Mouse (Mus musculus): ENCODE measurements around the gene Mien1. TPM values are rescaled to one million over a fixed set of nuclear protein-coding genes. Genes with fewer than 3 reads are reported as not detected.
A peak's percentile ranks its signal among the peaks of the same experiment; 100 is the strongest.

The Mien1 gene
- polyA plus RNA-seq, 1 experiment: not detected

DNA sequence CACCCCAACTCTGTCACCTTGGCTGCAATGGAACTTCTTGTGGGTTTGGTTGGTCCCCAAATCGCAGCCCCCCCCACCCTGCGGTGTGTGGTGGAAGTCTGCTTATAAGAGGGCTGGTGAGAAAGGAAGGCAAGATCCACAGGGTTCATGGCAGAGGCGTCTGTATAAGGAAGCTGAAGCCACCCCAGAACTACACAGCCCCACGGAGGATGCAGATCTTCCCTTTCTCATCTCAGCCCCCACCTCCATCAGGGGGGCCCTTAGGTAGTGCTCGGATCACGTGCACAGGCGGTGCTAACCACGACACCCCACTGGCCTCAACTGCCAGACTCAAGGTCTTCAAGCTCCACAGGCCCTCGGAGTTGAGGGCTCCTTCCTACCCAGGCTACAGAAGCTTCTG, 25.1 kb upstream of the Mien1 start:
- 92% methylated on average over 9 of the region's 9 CpGs for WGBS
- TF ChIP-seq CTCF (IDR thresholded peaks at IDR 0.05; ENCODE audit: insufficient read depth, low read depth, low read length): no peak
- TF ChIP-seq POLR2A (IDR thresholded peaks at IDR 0.05; ENCODE audit: insufficient read depth, low read depth, low read length): no peak
- no peak overlapping the region for H3K27ac ChIP-seq (ENCODE audit: insufficient read depth, low read depth, low read length)
- peaks cover 7% of the 10 kb centered on the region for H3K4me1 ChIP-seq (ENCODE audit: control insufficient read depth, insufficient read depth, low read length)
- no peak overlapping the region for H3K4me3 ChIP-seq (ENCODE audit: insufficient read depth, low read depth, low read length)

DNA sequence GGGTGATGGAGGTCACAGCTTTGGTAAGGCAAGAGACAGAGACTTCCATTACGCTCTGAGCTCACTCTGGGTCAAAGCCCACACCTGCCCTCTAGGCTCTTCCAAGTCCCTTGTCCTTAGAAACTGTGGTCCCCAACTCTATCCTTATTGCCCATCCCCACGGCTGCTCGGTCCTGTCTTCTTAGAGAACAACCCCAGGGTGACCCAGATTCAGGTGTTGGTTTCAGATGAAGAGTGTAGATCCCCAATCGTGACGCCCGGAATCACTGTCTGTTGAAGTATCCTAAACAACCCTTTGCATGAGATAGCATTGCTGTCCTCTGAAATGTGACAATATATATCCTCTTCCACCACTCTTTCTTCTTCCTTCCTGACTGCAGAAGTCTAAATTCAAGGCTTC, 23.5 kb upstream of the Mien1 start:
- Histone ChIP-seq H3K4me3 (ENCODE audit: insufficient read depth, low read depth, low read length) (no peak overlapping the region), H3K27ac (ENCODE audit: insufficient read depth, low read depth, low read length) (no peak overlapping the region), H3K4me1 (ENCODE audit: control insufficient read depth, insufficient read depth, low read length) (peaks cover 16% of the 10 kb centered on the region)
- 91% methylated on average over 6 of the region's 6 CpGs for WGBS
- no peak for TF ChIP-seq POLR2A (IDR thresholded peaks at IDR 0.05; ENCODE audit: insufficient read depth, low read depth, low read length)
- no peak for TF ChIP-seq CTCF (IDR thresholded peaks at IDR 0.05; ENCODE audit: insufficient read depth, low read depth, low read length)

DNA sequence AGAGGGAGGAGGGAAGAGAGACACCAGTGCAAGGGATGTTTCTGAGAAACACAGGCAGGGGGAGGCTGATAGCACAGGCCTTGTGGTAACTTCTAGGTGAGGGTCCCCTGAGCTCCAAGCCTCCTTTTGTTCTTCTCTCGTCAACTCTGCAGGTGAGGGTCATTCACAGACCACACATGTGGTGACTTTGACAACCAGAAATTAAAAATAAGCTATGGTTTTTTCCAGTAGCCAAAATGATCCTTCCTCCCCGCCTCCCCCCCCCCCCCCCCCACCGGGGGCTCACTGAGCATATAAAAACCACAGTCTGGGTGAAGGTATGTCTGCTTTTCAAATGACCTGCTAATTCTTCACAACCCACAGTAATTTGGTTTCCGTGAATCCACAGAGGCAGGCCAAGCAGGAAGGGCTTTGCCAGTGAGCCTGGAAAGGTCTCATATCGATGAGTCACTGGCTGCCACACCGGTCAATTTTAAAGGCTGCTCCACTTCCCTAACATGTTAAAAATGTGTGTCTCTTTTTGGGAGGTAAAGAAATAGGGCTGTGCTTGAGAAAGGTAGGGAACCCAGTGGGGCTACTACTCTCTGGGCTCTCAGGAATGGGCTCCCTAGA, 22.4 kb upstream of the Mien1 start:
- Histone ChIP-seq H3K4me3 (ENCODE audit: insufficient read depth, low read depth, low read length) (no peak overlapping the region), H3K27ac (ENCODE audit: insufficient read depth, low read depth, low read length) (no peak overlapping the region), H3K4me1 (ENCODE audit: control insufficient read depth, insufficient read depth, low read length) (peaks cover 19% of the 10 kb centered on the region)
- WGBS: 49% methylated on average over 6 of the region's 6 CpGs
- no peak for TF ChIP-seq CTCF (IDR thresholded peaks at IDR 0.05; ENCODE audit: insufficient read depth, low read depth, low read length)
- TF ChIP-seq POLR2A (IDR thresholded peaks at IDR 0.05; ENCODE audit: insufficient read depth, low read depth, low read length): no peak

DNA sequence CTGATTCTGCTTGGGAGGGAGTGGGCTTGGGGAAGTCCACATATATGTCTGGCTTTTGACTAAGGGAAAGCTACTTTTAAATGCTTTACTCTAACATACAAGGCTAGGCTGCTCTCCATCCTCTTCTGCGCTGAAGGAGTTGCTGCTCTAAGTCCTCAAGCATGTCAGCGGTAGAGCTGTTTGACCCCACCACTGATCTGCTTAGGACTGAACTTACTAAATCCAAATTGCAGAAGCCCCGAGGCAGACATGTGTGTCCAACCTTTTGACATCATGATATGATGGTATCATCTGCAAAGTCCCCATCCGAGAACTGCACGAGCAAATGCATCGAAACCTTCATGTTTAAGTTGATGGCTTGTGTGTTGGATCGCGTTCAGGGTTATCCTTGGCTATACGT, 21.1 kb upstream of the Mien1 start:
- WGBS: 90% methylated on average over 9 of the region's 9 CpGs
- no peak for TF ChIP-seq POLR2A (IDR thresholded peaks at IDR 0.05; ENCODE audit: insufficient read depth, low read depth, low read length)
- no peak for TF ChIP-seq CTCF (IDR thresholded peaks at IDR 0.05; ENCODE audit: insufficient read depth, low read depth, low read length)
- no peak overlapping the region for H3K4me3 ChIP-seq (ENCODE audit: insufficient read depth, low read depth, low read length)
- H3K27ac ChIP-seq (ENCODE audit: insufficient read depth, low read depth, low read length): no peak overlapping the region
- peaks cover 19% of the 10 kb centered on the region for H3K4me1 ChIP-seq (ENCODE audit: control insufficient read depth, insufficient read depth, low read length)

DNA sequence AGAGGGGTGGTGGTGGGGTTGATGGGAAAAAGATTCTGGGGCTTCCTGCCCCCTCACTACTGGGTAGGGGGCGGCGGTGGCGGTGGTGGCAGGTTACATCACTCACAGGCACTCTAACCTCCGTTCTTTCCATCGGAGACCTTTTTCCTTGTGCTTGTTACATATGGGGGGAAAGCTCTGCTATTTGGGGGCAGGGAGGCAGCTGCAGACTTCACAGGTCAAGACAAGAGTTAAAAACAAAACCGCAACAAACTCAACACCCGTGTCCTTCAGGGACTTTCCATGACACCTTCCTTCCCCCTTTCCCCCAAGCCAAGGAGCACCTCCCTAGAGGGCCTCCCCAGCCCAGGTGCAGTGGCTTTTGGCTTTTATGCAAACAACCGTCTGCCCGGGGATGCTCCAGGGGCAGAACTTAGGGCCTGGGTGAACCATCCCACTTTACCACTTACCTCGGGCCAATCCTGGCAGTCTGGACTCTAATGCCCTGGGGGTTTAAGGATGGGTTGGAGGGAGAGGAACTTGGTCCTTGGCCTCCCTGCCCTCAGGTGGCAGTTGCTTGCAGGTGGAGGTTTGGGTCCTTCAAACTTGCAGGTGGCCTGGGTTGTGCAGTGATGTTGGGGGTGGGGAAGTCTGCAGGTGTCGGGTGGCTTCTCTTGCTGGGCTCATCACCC, 20.4 kb upstream of the Mien1 start:
- Histone ChIP-seq H3K4me3 (ENCODE audit: insufficient read depth, low read depth, low read length) (no peak overlapping the region), H3K27ac (ENCODE audit: insufficient read depth, low read depth, low read length) (no peak overlapping the region; the same call in 1 of the 2 replicates), H3K4me1 (ENCODE audit: control insufficient read depth, insufficient read depth, low read length) (peaks cover 15% of the 10 kb centered on the region)
- 36% methylated on average over 11 of the region's 11 CpGs for WGBS
- TF ChIP-seq CTCF (IDR thresholded peaks at IDR 0.05; ENCODE audit: insufficient read depth, low read depth, low read length) (no peak), POLR2A (IDR thresholded peaks at IDR 0.05; ENCODE audit: insufficient read depth, low read depth, low read length) (no peak)

DNA sequence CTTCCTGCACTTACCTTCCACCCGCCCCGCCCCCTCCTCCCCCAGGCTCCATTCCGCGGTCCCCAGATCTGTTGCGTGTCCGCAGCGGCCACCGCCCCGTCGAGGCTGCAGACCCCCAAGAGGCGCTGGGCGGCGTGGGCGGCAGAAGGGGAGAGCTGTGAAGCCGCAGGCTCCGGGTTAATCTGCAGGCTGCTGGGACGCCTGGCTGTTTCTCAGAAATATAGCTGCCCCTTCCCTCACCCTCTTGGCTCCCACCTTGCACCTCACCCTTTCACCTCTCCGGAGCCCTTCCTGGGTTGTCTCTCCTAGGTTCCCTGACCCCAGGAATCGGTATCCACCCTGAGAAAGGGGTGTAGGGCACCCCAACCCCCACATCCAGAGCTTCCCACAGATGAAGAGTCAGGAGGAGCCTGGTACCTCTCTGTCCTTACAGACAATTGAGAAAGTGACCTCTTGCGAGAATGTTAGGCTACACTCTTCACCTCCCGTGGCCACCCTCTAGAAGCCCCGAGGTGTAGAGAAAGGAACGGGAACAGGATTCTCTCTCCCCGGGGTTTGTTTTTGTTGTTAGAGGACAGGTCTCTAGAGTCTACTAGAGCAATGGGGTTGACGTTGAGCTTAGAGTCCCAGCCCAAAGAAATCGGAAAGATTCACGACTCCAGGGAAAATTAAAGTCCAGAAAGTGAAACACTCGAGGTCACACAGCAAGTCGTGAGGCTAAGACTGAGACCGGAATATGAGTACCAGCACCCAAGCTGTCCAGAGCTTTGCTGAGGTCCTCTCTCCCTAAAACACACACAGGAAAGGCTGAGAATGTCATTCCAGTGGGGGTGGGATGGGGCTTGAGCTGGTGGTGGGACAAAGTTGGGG, 19.6 kb upstream of the Mien1 start:
- 6% methylated on average over 30 of the region's 30 CpGs for WGBS
- no peak overlapping the region for H3K27ac ChIP-seq (ENCODE audit: insufficient read depth, low read depth, low read length)

DNA sequence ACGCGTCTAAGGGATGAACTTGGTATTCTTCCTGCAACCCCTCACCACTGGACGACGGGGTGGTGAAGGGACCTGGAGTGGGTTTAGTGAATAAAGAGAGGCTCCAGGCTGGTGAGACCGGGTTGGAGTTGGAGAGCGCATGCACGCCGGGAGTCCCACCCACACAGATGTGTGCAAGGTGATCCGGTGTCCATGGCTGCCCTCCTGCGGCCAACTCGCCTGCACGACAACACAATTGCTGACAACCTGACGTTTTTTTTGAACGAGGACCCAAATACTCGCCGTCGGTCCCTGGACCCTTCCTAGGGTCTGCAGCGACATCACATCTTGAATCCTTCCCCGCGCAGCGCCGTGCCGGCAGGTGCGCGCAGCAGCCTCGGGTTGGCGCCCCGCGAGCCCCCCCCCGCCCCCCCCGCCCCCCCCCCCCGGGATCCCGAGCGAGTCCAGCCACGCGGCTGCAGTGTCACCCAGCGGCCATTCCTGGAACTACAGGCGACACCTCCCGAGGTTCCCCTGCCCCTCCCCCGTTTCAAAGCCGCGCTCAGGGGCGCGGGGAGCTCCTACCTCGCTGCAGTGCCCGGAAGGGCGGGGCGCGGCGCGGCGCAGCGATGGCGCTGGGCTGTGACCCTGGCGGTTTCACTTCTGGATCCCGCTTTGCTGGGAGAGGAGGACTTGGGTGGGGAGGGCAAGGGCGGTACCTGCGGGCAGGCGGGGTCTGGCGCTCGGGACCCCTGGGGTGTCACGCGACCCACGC, 18.8 kb upstream of the Mien1 start:
- TF ChIP-seq CTCF (IDR thresholded peaks at IDR 0.05; ENCODE audit: insufficient read depth, low read depth, low read length): peak; percentile 37
- no peak for TF ChIP-seq POLR2A (IDR thresholded peaks at IDR 0.05; ENCODE audit: insufficient read depth, low read depth, low read length)
- under 1% methylated on average over 61 of the region's 64 CpGs for WGBS
- Histone ChIP-seq H3K4me3 (ENCODE audit: insufficient read depth, low read depth, low read length) (peak overlapping the region; percentile 47), H3K27ac (ENCODE audit: insufficient read depth, low read depth, low read length) (no peak overlapping the region), H3K4me1 (ENCODE audit: control insufficient read depth, insufficient read depth, low read length) (peaks cover 13% of the 10 kb centered on the region)

More for the DNA sequence above, 19.6 kb upstream of the Mien1 start:
- peaks cover 13% of the 10 kb centered on the region for H3K4me1 ChIP-seq (ENCODE audit: control insufficient read depth, insufficient read depth, low read length)
- TF ChIP-seq POLR2A (IDR thresholded peaks at IDR 0.05; ENCODE audit: insufficient read depth, low read depth, low read length): no peak
- TF ChIP-seq CTCF (IDR thresholded peaks at IDR 0.05; ENCODE audit: insufficient read depth, low read depth, low read length): no peak
- peak overlapping the region; percentile 45 for H3K4me3 ChIP-seq (ENCODE audit: insufficient read depth, low read depth, low read length)

DNA sequence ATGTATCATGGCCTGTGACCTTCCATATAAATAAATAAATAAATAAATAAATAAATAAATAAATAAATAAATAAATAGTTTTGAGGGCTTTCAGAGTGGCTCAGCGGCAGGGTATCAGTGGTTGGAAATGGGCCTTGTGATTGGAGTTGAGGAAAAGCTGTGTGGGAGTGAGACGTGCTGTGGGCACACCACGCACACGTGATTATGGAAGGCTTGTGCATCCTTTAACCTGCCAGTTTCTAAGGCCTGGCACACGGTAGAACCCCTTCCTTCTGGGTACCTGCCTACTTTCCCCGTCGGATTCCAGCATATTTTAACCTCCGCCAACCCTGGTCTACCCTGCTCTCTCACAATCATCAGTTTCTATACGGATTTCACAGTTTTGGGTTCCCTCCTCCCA, 18.2 kb upstream of the Mien1 start:
- no peak for TF ChIP-seq POLR2A (IDR thresholded peaks at IDR 0.05; ENCODE audit: insufficient read depth, low read depth, low read length)
- no peak for TF ChIP-seq CTCF (IDR thresholded peaks at IDR 0.05; ENCODE audit: insufficient read depth, low read depth, low read length)
- no peak overlapping the region for H3K27ac ChIP-seq (ENCODE audit: insufficient read depth, low read depth, low read length)
- 31% methylated on average over 9 of the region's 9 CpGs for WGBS
- peaks cover 13% of the 10 kb centered on the region for H3K4me1 ChIP-seq (ENCODE audit: control insufficient read depth, insufficient read depth, low read length)
- peak overlapping the region; percentile 47 for H3K4me3 ChIP-seq (ENCODE audit: insufficient read depth, low read depth, low read length)

All from olfactory bulb, adult 2 months (tissue).